Mouse (Mus musculus): ENCODE results near the gene Col20a1. TPM values are rescaled to one million over a fixed set of nuclear protein-coding genes. Genes with fewer than 3 reads are reported as not detected.

Col20a1 gene
- polyA plus RNA-seq, 1 experiment from 2014 or later, result 0.33 TPM

GRCm38 (mm10) chr2:180962616-180963308 is 23.6 kb upstream of the Col20a1 start:
- ATAC-seq (ENCODE audit: low FRiP score) (no peak), DNase-seq (ENCODE audit: low spot score) (no peak)
- H3K9me3 ChIP-seq (ENCODE audit: control insufficient read depth, low read length), result no peaks in the 10 kb centered on the region
- H3K9ac ChIP-seq, result no peak overlapping the region
- no peaks in the 10 kb centered on the region for H3K27me3 ChIP-seq (ENCODE audit: control insufficient read depth, insufficient read depth, low read length)
- no peak overlapping the region for H3K4me3 ChIP-seq (replicated peaks; ENCODE audit: low read length)
- 86% methylated on average over 2 of the region's 2 CpGs for WGBS
- H3K36me3 ChIP-seq (replicated peaks; ENCODE audit: control insufficient read depth, insufficient read depth), result no peaks in the 10 kb centered on the region
- no peak overlapping the region for H3K4me2 ChIP-seq (replicated peaks)
- no peak overlapping the region for H3K27ac ChIP-seq
- peaks cover 8% of the 10 kb centered on the region for H3K4me1 ChIP-seq (replicated peaks; ENCODE audit: control insufficient read depth, insufficient read depth, low read length)

- Histone ChIP-seq H3K27ac (no peak overlapping the region), H3K4me2 (replicated peaks) (no peak overlapping the region), H3K9me3 (ENCODE audit: control insufficient read depth, low read length) (no peaks in the 10 kb centered on the region), H3K36me3 (replicated peaks; ENCODE audit: control insufficient read depth, insufficient read depth) (no peaks in the 10 kb centered on the region; the same call in 1 of the 2 replicates), H3K4me1 (replicated peaks; ENCODE audit: control insufficient read depth, insufficient read depth, low read length) (peaks cover 15% of the 10 kb centered on the region), H3K4me3 (replicated peaks; ENCODE audit: low read length) (no peak overlapping the region), H3K27me3 (ENCODE audit: control insufficient read depth, insufficient read depth, low read length) (no peaks in the 10 kb centered on the region), H3K9ac (no peak overlapping the region)
- 4% methylated on average over 5 of the region's 5 CpGs for WGBS
- DNase-seq (ENCODE audit: low spot score) (peak; percentile 77), ATAC-seq (ENCODE audit: low FRiP score) (no peak)
Observed at GRCm38 (mm10) chr2:180963956-180964355, 22.4 kb upstream of the Col20a1 start.

- whole genome bisulfite sequencing, result 17% methylated on average over 14 of the region's 14 CpGs
- Histone ChIP-seq H3K9ac (peak overlapping the region; percentile 90), H3K36me3 (replicated peaks; ENCODE audit: control insufficient read depth, insufficient read depth) (peaks cover 21% of the 10 kb centered on the region), H3K4me2 (replicated peaks) (peak overlapping the region; percentile 91), H3K4me3 (replicated peaks; ENCODE audit: low read length) (peak overlapping the region; percentile 89), H3K9me3 (ENCODE audit: control insufficient read depth, low read length) (no peaks in the 10 kb centered on the region), H3K4me1 (replicated peaks; ENCODE audit: control insufficient read depth, insufficient read depth, low read length) (peaks cover 15% of the 10 kb centered on the region), H3K27me3 (ENCODE audit: control insufficient read depth, insufficient read depth, low read length) (no peaks in the 10 kb centered on the region), H3K27ac (peak overlapping the region; percentile 93)
- ATAC-seq (ENCODE audit: low FRiP score) (no peak), DNase-seq (ENCODE audit: low spot score) (no peak)
Observed at GRCm38 (mm10) chr2:180966092-180966882, 20.0 kb upstream of the Col20a1 start.

- Histone ChIP-seq H3K4me2 (replicated peaks) (peak within 1 kb of the TSS; percentile 91), H3K9me3 (ENCODE audit: control insufficient read depth, low read length) (no peaks in the 10 kb centered on the region), H3K36me3 (replicated peaks; ENCODE audit: control insufficient read depth, insufficient read depth) (peaks cover 30% of the 10 kb centered on the region), H3K9ac (peak within 1 kb of the TSS; percentile 90), H3K4me1 (replicated peaks; ENCODE audit: control insufficient read depth, insufficient read depth, low read length) (peaks cover 15% of the 10 kb centered on the region), H3K4me3 (replicated peaks; ENCODE audit: low read length) (peak within 1 kb of the TSS; percentile 89), H3K27me3 (ENCODE audit: control insufficient read depth, insufficient read depth, low read length) (no peaks in the 10 kb centered on the region), H3K27ac (peak within 1 kb of the TSS; percentile 93)
- WGBS, result under 1% methylated on average over 57 of the region's 57 CpGs
- peak; percentile 93 for ATAC-seq (ENCODE audit: low FRiP score)
- peak; percentile 91 for DNase-seq (ENCODE audit: low spot score)
Observed at GRCm38 (mm10) chr2:180967010-180967763, 19.1 kb upstream of the Col20a1 start, which contains the start of gene Arfgap1. Gene Arfgap1 (plus strand): TSS chr2:180967225.

- Histone ChIP-seq H3K27ac (no peak overlapping the region), H3K9me3 (ENCODE audit: control insufficient read depth, low read length) (no peaks in the 10 kb centered on the region), H3K4me2 (replicated peaks) (no peak overlapping the region), H3K36me3 (replicated peaks; ENCODE audit: control insufficient read depth, insufficient read depth) (peaks cover 75% of the 10 kb centered on the region), H3K4me3 (replicated peaks; ENCODE audit: low read length) (no peak overlapping the region), H3K9ac (no peak overlapping the region), H3K27me3 (ENCODE audit: control insufficient read depth, insufficient read depth, low read length) (no peaks in the 10 kb centered on the region), H3K4me1 (replicated peaks; ENCODE audit: control insufficient read depth, insufficient read depth, low read length) (no peaks in the 10 kb centered on the region)
- 84% methylated on average over 6 of the region's 6 CpGs for WGBS
- DNase-seq (ENCODE audit: low spot score), result no peak
- ATAC-seq (ENCODE audit: low FRiP score), result no peak
Observed at GRCm38 (mm10) chr2:180981133-180981532, 5.2 kb upstream of the Col20a1 start.

GRCm38 (mm10) chr2:180985635-180986034 is 700 bp upstream of the Col20a1 start:
- H3K27ac ChIP-seq, result no peak overlapping the region
- no peak overlapping the region for H3K4me3 ChIP-seq (replicated peaks; ENCODE audit: low read length)
- ATAC-seq (ENCODE audit: low FRiP score), result no peak
- H3K9me3 ChIP-seq (ENCODE audit: control insufficient read depth, low read length), result no peaks in the 10 kb centered on the region
- peaks cover 30% of the 10 kb centered on the region for H3K36me3 ChIP-seq (replicated peaks; ENCODE audit: control insufficient read depth, insufficient read depth)
- 85% methylated on average over 2 of the region's 2 CpGs for WGBS
- H3K27me3 ChIP-seq (ENCODE audit: control insufficient read depth, insufficient read depth, low read length), result no peaks in the 10 kb centered on the region
- no peak overlapping the region for H3K4me2 ChIP-seq (replicated peaks)
- H3K4me1 ChIP-seq (replicated peaks; ENCODE audit: control insufficient read depth, insufficient read depth, low read length), result peaks cover 5% of the 10 kb centered on the region; the same call in 1 of the 2 replicates
- no peak overlapping the region for H3K9ac ChIP-seq
- no peak for DNase-seq (ENCODE audit: low spot score)

GRCm38 (mm10) chr2:180987001-180987400 is 666 bp downstream of the Col20a1 start:
- no peak overlapping the region for H3K4me3 ChIP-seq (replicated peaks; ENCODE audit: low read length)
- peaks cover 17% of the 10 kb centered on the region for H3K36me3 ChIP-seq (replicated peaks; ENCODE audit: control insufficient read depth, insufficient read depth)
- ATAC-seq (ENCODE audit: low FRiP score) (no peak), DNase-seq (ENCODE audit: low spot score) (no peak)
- H3K9me3 ChIP-seq (ENCODE audit: control insufficient read depth, low read length), result no peaks in the 10 kb centered on the region
- H3K27ac ChIP-seq, result no peak overlapping the region
- no peak overlapping the region for H3K4me2 ChIP-seq (replicated peaks)
- H3K27me3 ChIP-seq (ENCODE audit: control insufficient read depth, insufficient read depth, low read length), result no peaks in the 10 kb centered on the region
- WGBS, result 48% methylated on average over 1 of the region's 1 CpGs
- H3K9ac ChIP-seq, result no peak overlapping the region
- H3K4me1 ChIP-seq (replicated peaks; ENCODE audit: control insufficient read depth, insufficient read depth, low read length), result peaks cover 5% of the 10 kb centered on the region; the same call in 1 of the 2 replicates

- Histone ChIP-seq H3K36me3 (replicated peaks; ENCODE audit: control insufficient read depth, insufficient read depth) (peaks cover 11% of the 10 kb centered on the region), H3K4me1 (replicated peaks; ENCODE audit: control insufficient read depth, insufficient read depth, low read length) (peaks cover 5% of the 10 kb centered on the region; the same call in 1 of the 2 replicates), H3K9ac (no peak overlapping the region), H3K4me2 (replicated peaks) (no peak overlapping the region), H3K27me3 (ENCODE audit: control insufficient read depth, insufficient read depth, low read length) (no peaks in the 10 kb centered on the region), H3K9me3 (ENCODE audit: control insufficient read depth, low read length) (no peaks in the 10 kb centered on the region), H3K4me3 (replicated peaks; ENCODE audit: low read length) (no peak overlapping the region), H3K27ac (no peak overlapping the region)
- 0 out of 2 replicates have a peak, but pooled peaks have one; percentile 18 for ATAC-seq (ENCODE audit: low FRiP score)
- WGBS, result 26% methylated on average over 5 of the region's 5 CpGs
- DNase-seq (ENCODE audit: low spot score), result no peak
Observed at GRCm38 (mm10) chr2:180987432-180988030, 1.2 kb downstream of the Col20a1 start.

Data from hindbrain, embryonic 14.5 days (tissue).